Mouse (Mus musculus) CD4-positive, CD25-positive, alpha-beta regulatory T cell, adult 4 months (primary cell): ENCODE results near the gene Zfp655. TPM values are rescaled to one million over a fixed set of nuclear protein-coding genes. Genes with fewer than 3 reads are reported as not detected.
"Not testable (repeated sequence)": the region's sequence is repeated elsewhere in the genome, so short reads cannot be mapped to it uniquely, and the experiment has no call there.

ENCODE experiments used
- ATAC-seq: one replicate; pipeline ENCODE4 v1.8.0; 2017
- polyA plus RNA-seq, 2 experiments: library from polyadenylated mRNA; unstranded; fragments of 100-300 nt; shearing (Covaris generic); gene quantifications; one replicate each; pipeline ENCODE4 v1.2.1; 2017

Zfp655 gene
- polyA plus RNA-seq, 2 experiments from 2014 or later, result 60.1 to 68.9 TPM

DNA sequence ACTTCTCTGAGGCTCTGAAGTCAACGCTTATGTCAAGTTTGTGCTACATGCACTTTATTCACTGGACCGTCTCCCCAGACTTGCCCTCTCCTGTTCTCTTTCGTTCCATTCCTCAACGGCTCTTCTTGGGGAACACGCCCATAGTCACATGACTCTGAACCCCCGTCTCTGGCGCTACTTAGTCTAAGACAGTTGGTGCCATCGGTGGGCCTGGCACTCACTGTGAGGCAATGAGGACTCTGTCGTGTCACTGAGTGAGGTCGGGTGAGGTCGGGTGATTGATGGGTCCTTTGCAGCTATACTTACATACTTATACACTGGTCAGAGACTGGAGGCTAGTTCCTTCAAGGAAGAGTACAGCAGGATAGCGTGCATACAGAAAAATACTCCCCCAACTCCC, 8.1 kb upstream of the Zfp655 start:
- ATAC-seq, result no peak

DNA sequence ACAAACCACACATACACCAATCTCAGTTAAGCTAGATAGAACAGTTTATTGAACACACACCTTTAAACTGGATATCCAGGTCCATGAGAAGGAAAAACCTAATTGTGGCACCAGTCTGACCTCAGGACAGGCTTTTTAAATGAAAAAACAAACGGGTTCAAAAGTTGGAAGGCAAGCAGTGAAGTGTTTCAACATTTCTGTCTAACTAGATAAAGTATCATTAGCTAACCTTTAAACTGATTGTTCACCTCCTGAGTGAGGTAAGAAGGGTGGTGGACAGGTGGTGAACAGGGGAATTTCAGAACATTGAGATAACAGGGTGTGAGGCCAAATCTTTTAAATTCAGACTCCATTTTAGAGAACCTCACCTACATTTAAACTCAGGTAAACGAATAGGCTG, 5.1 kb upstream of the Zfp655 start:
- ATAC-seq, result no peak

DNA sequence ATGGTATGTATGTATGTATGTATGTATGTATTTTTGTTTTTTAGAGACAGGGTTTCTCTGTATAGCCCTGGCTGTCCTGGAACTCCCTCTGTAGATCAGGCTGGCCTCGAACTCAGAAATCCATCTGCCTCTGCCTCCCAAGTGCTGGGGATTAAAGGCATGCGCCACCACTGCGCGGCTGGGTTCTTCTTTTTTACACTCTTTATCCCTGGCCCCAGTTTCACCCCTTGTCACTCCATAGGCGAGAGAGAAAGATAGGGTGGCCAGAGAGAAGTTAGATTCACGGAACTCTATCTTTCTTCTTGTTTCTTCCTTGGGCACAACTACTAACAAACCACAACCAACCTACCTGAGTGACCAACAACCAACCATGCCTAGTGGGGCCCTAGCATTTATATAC, 2.2 kb upstream of the Zfp655 start:
- ATAC-seq, result not testable (repeated sequence)

DNA sequence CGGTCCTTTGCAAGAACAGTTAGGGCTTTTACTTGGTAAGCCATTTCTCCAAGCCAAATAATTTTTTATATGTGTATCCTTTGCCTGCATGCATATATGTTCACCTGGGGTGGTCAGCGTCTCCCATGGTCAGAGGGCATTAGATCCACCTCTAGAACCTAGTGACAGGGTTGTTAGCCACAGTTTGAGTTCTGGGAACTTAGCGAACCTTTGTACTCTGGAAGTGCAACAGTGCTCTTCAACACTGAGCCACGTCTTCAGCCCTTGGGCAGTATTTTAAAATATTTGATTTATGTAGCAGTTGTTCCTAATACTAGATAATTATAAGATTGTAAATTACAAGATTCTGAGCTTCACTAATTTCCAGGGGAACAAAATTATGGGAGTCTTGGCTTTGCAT, 874 bp upstream of the Zfp655 start:
- ATAC-seq, result no peak

DNA sequence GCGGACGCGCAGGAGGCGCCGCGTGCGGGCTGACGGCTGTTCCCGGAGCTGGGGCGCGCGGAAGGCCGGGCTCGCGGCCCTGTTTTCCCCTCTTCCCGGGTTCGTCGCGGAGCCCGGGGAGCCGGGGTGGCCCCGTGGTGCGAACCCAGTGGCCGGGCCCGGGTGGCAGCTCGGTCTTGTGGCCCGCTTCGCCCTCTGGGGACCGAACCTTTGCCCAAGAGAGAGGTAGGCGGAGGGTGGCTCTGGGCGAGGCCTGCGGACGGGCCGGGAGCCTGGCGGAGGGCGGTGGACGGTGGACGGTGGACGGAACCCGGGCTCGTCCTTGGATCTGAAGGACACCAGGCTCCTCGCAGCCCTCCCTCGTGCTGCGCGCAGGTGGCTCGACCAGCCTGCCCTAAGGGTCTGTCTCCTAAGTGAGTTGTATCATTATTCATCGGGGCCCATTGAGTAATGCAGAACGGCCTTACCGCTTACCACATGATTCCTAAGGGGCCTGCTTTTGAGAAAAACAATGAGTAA, 437 bp downstream of the Zfp655 start:
- ATAC-seq, result no peak

DNA sequence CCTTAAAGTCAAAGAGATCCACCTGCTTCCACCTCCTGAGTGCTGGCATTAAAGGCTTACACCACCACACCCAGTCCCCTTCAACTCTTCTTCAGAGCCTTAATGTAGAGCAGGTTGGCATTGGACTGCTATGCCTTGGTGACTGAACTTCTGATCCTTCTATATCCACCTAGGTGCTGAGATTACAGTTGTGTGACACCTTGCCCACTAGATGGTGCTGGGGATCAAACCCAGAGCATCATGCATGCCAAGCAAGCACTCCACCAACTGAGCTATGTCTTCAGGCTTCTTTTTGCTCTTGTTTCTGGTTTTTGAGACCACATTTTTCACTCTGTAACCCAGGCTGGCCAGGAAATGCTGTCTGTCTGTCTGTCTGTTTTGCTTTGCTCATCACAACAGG, 3.1 kb downstream of the Zfp655 start:
- ATAC-seq, result no peak

DNA sequence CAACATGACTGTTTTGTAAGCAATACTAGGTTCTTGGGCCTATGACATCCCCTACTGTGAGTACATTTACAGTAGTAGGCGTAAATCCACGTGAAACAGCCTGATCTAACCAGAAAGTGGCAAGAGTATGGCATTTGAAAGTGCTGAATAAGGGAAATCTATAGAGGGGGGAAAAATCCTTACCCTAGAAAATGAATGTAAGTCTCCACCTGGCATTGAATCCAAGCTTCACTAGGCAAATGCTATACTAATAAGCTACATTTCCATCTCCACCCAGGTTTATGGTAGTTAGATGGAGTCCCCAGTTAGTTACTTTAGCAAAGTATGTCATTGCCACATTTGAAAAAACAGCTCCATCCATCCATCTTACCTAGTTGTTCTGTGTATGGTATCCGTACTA, 18.0 kb downstream of the Zfp655 start:
- no peak for ATAC-seq

DNA sequence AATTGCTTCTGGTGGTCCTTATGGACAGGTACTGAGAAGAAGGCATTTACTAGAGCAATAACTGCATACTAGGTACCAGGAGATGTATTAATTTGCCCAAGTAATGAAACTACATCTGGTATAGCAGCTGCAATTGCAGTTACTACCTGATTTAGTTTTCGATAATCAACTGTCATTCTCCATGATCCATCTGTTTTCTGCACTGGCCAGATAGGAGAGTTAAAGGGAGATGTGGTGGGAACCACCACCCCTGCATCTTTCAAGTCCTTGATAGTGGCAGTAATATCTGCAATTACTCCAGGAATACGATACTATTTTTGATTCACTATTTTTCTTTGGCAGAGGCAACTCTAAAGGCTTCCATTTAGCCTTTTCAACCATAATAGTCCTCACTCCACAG, 42.1 kb downstream of the Zfp655 start:
- not testable (repeated sequence) for ATAC-seq

DNA sequence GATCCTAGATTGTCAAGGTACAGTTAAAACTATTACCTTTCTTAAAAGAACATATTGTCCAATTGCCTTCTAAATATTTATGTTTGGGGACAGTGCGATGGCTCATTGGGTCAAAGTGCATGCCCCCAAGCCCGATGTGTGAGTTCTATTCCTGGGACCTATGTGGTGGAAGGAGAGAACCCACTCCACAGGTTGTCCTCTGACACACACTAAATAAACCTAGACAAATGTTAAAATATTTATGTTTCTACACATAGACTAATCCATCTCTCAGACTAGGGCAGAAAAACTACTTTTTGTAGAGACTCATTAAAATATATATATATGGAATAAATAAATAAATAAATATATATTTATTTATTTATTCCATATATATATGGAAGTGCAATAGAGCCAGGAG, 48.4 kb downstream of the Zfp655 start:
- no peak for ATAC-seq

DNA sequence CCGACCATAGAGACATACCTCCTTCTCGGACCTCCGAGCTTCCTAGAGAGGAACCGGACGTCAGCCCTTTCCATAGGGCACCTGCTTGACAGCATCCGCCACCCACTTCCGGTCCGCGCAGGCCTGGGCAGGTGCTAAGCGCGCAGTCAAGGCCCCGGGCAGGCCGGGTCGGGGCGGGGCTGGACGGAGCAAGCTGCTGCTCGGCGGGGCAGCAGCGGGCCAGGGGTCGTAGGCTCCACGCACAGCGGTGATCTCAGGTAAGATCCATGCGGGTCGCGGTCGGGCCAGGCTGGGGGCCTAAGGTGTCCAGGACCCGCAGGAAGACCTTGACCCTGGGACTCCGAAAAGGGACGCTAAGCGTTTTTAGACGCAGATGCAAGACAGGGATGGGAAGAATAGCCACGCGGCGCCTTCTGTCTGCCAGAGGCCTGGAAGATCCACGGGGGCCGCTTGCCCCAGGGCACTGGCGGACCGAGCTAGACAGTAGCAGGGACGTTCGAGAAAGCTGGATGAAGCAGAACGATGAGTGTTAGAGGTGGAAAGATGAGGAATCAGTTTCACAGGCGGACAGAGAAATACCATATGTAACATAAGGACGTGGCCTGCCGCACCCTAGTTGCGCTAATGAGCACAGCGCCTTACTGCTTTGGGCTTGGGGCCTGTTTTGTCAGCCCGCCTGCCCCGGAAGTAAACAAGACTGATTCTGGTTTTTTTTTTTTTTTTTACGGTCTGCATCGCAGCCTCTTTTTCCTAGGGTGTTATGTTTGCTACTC, 49.0 kb downstream of the Zfp655 start, which contains the start of gene Zscan25:
Gene Zscan25, plus strand, starts transcription at position 130 of the 773 bp plus-strand sequence.
- peak; percentile 98 for ATAC-seq

DNA sequence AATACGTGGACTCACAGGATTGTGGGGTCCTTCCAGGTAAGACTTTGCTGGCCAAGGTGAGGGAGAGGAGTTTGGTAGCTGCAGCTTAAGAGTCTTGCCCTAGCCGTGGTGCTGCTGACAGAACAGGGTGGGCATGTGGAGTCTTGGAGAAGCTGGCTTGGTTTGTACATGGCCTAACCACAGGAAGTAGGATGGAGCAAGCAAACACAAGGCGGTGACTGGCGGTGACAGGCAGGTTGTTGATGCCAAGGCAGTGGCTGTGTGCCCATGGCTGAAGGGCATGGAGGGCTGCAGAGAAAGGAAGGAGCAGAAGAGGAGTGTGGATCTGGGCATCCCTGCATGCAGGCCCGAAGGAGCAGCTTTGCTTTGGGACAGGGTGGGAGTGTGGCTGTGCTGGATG, 56.9 kb downstream of the Zfp655 start:
- ATAC-seq, result no peak

DNA sequence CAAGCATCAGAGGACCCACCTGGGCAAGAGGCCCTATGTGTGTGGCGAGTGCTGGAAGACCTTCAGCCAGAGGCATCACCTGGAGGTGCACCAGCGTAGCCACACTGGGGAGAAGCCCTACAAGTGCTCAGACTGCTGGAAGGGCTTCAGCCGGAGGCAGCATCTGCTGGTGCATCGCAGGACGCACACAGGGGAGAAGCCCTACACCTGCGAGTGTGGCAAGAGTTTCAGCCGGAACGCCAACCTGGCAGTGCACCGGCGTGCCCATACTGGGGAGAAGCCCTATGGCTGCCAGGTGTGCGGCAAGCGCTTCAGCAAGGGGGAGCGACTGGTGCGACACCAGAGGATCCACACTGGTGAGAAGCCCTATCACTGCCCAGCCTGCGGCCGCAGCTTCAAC, 59.2 kb downstream of the Zfp655 start:
- ATAC-seq, result no peak

DNA sequence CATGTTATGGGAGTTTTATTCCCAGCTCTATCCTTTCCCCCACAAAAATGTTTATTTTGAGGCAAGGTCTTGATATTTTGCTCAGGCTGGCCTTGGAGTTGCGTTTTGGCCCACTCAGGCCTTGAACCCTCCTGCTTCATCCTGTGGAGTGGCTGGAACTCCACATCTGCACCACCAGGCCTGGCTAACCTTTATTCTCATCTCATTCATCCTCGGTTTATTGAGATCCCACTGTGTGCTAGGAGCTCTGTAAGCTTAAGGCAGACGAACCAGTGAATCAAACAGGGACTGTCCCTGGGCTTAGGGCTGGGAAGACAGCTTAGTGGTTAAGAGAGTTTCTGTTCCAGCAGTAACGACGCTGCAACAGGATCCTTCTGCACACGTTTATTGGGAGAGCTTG, 60.9 kb downstream of the Zfp655 start:
- no peak for ATAC-seq

Other genes starting within 250 kb of the Zfp655 start
- not detected for gene Gm4871, start 199.0 kb upstream of the Zfp655 start, polyA plus RNA-seq
- gene 1700018F24Rik, start 188.7 kb upstream of the Zfp655 start, polyA plus RNA-seq, result not detected
- 100 to 1,000 TPM in 1 of 2 experiments, 10 to 100 TPM in 1; 95.9 to 105 TPM for gene Arpc1a, start 147.9 kb upstream of the Zfp655 start, polyA plus RNA-seq
- not detected for gene Kpna7, start 147.7 kb upstream of the Zfp655 start, polyA plus RNA-seq
- 1,000 to 10,000 TPM in 1 of 2 experiments, 100 to 1,000 TPM in 1; 777 to 1,415 TPM for gene Arpc1b, start 117.5 kb upstream of the Zfp655 start, polyA plus RNA-seq
- gene Pdap1, start 91.5 kb upstream of the Zfp655 start, polyA plus RNA-seq, result 10 to 100 TPM; 31.1 to 50.9 TPM
- gene Bud31, start 91.4 kb upstream of the Zfp655 start, polyA plus RNA-seq, result 100 to 1,000 TPM; 105 to 106 TPM
- gene Ptcd1, start 64.6 kb upstream of the Zfp655 start, polyA plus RNA-seq, result 10 to 100 TPM; 13.6 to 28.7 TPM
- gene Cpsf4, start 64.5 kb upstream of the Zfp655 start, polyA plus RNA-seq, result 10 to 100 TPM; 15.6 to 19.6 TPM
- 100 to 1,000 TPM; 320 to 390 TPM for gene Atp5j2, start 39.7 kb upstream of the Zfp655 start, polyA plus RNA-seq
- 10 to 100 TPM; 19.0 to 30.4 TPM for gene Zkscan14, start 29.8 kb upstream of the Zfp655 start, polyA plus RNA-seq
- 10 to 100 TPM in 1 of 2 experiments, 1 to 10 TPM in 1; 7.5 to 13.7 TPM for gene Zkscan5, start 27.2 kb upstream of the Zfp655 start, polyA plus RNA-seq
- gene Zscan25, start 48.8 kb downstream of the Zfp655 start, polyA plus RNA-seq, result under 1 TPM; 0.46 to 0.65 TPM
- not detected for gene Cyp3a57, start 113.6 kb downstream of the Zfp655 start, polyA plus RNA-seq
- gene Cyp3a16, start 238.0 kb downstream of the Zfp655 start, polyA plus RNA-seq, result not detected